In the genomic region with DNA sequence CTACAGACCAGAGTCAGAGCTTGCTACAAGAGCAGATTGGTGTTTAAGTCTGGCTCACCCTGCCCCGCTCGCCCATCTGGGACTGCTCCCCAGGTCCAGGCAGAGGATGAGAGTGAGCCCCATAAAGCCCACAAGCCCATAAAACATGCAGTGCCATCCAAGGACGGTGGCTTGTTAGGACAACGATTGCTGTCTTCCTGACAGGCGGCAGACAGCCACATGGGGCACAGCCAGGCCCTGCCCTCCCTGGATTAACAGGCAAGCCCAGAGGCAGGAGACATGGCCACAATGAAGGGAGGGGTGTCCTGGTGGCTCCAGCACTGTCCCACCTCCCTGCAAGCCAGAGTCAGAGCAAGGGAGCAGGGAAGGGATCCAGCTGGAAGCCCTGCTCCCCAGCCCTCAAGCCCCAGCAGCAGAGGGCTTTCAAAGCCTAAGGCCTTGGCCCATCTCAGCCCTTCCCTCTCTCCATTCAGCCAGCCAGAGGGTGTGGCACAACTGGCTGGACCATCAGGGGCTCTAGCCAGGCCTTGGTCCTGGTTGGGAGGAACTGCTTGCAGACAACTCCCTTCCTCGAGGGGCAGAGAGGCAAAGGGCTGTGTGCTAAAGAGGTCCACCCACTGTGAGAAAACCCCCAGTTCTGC, we compare ENCODE assay signal across 9 mouse cellular contexts. TPM values are rescaled to one million over a fixed set of nuclear protein-coding genes. Genes with fewer than 3 reads are reported as not detected.
DNase-seq lines count a peak whose midpoint lies in the region; ATAC-seq and TF ChIP-seq lines count a peak whose summit lies in the region.
"Had no signal": no experiment of that assay in that cellular context is flagged by ENCODE, and none has a peak within 500 bp of the region (broad histone marks: within the 10 kb centered on the region; RNA-seq: fewer than 3 reads in every experiment).

No protein-coding gene starts in this region.

- TF ChIP-seq CTCF in hindbrain, postnatal 0 days (IDR thresholded peaks at IDR 0.05; ENCODE audit: low read depth): no peak
- no peak for TF ChIP-seq CTCF in lung, embryonic 14.5 days (IDR thresholded peaks at IDR 0.05; ENCODE audit: low read depth)

- H3K4me1 ChIP-seq in hindbrain, postnatal 0 days (ENCODE audit: insufficient read depth, low read length): peaks cover 8% of the 10 kb centered on the region; the same call in 1 of the 2 replicates
- H3K4me1 ChIP-seq in hindbrain, embryonic 11.5 days (replicated peaks; ENCODE audit: control insufficient read depth, insufficient read depth, low read length): no peaks in the 10 kb centered on the region; the same call in 1 of the 2 replicates
- peaks cover 44% of the 10 kb centered on the region for H3K4me1 ChIP-seq in heart, embryonic 10.5 days
- H3K4me1 ChIP-seq in lung, embryonic 14.5 days (ENCODE audit: insufficient read depth): peaks cover 25% of the 10 kb centered on the region

- 50% methylated on average over 6 of the region's 6 CpGs for WGBS in hindbrain, postnatal 0 days
- 60% methylated on average over 6 of the region's 6 CpGs for WGBS in hindbrain, embryonic 11.5 days
- 60% methylated on average over 6 of the region's 6 CpGs for WGBS in heart, embryonic 10.5 days
- 67% methylated on average over 6 of the region's 6 CpGs for WGBS in lung, embryonic 14.5 days

- no peaks in the 10 kb centered on the region for H3K36me3 ChIP-seq in hindbrain, postnatal 0 days (ENCODE audit: insufficient read depth, low read length)
- H3K36me3 ChIP-seq in hindbrain, embryonic 11.5 days (ENCODE audit: control insufficient read depth, insufficient read depth, low read length): no peaks in the 10 kb centered on the region
- H3K36me3 ChIP-seq in heart, embryonic 10.5 days: no peaks in the 10 kb centered on the region
- no peaks in the 10 kb centered on the region for H3K36me3 ChIP-seq in lung, embryonic 14.5 days (ENCODE audit: insufficient read depth)

- H3K27me3 ChIP-seq in hindbrain, postnatal 0 days (ENCODE audit: insufficient read depth, low read length): no peaks in the 10 kb centered on the region
- no peaks in the 10 kb centered on the region for H3K27me3 ChIP-seq in hindbrain, embryonic 11.5 days (ENCODE audit: control insufficient read depth, insufficient read depth, low read length)
- H3K27me3 ChIP-seq in heart, embryonic 10.5 days (ENCODE audit: insufficient read depth, poor library complexity, severe bottlenecking): peaks cover 16% of the 10 kb centered on the region; the same call in 1 of the 2 replicates
- H3K27me3 ChIP-seq in lung, embryonic 14.5 days (ENCODE audit: insufficient read depth, low read length): no peaks in the 10 kb centered on the region

- H3K9ac ChIP-seq in hindbrain, postnatal 0 days (replicated peaks; ENCODE audit: low read length): no peak overlapping the region
- H3K9ac ChIP-seq in hindbrain, embryonic 11.5 days (ENCODE audit: low read depth, low read length): no peak overlapping the region
- H3K9ac ChIP-seq in lung, embryonic 14.5 days: 0 out of 2 replicates have a peak overlapping the region, but pooled peaks have one; percentile 0

- no peak overlapping the region for H3K27ac ChIP-seq in hindbrain, postnatal 0 days
- H3K27ac ChIP-seq in hindbrain, embryonic 11.5 days (ENCODE audit: low read depth, low read length): no peak overlapping the region
- peak overlapping the region; percentile 31 for H3K27ac ChIP-seq in heart, embryonic 10.5 days
- peak overlapping the region; percentile 77 for H3K27ac ChIP-seq in lung, embryonic 14.5 days (ENCODE audit: low read depth)

- ATAC-seq in hindbrain, postnatal 0 days: peak; percentile 67; the same call in 1 of the 2 replicates
- ATAC-seq in hindbrain, embryonic 11.5 days (ENCODE audit: low FRiP score): no peak
- ATAC-seq in lung, embryonic 14.5 days (ENCODE audit: insufficient read depth): no peak
- no peak for ATAC-seq in monocyte, adult 5-6 weeks (replicated peaks; ENCODE audit: insufficient number of reproducible peaks, low FRiP score, low TSS enrichment, poor library complexity, severe bottlenecking)

- H3K9me3 ChIP-seq in hindbrain, postnatal 0 days (ENCODE audit: low read length): no peaks in the 10 kb centered on the region
- no peaks in the 10 kb centered on the region for H3K9me3 ChIP-seq in hindbrain, embryonic 11.5 days (ENCODE audit: control insufficient read depth, low read length)
- no peaks in the 10 kb centered on the region for H3K9me3 ChIP-seq in heart, embryonic 10.5 days
- H3K9me3 ChIP-seq in lung, embryonic 14.5 days (ENCODE audit: low read depth, low read length): no peaks in the 10 kb centered on the region

- DNase-seq in hindbrain, postnatal 0 days (ENCODE audit: low spot score): no peak
- DNase-seq in hindbrain, embryonic 11.5 days (ENCODE audit: low spot score): no peak
- DNase-seq in adipocyte (ENCODE audit: low spot score): peak; percentile 72
- DNase-seq in heart, embryonic 10.5 days (ENCODE audit: low spot score): no peak
- DNase-seq in lung, embryonic 14.5 days: no peak
- no peak for DNase-seq in left cerebral cortex, postnatal 14 days (ENCODE audit: low spot score in 2 of 2)
- no peak for DNase-seq in thymus, postnatal 36 days

- no peak overlapping the region for H3K4me2 ChIP-seq in hindbrain, postnatal 0 days (ENCODE audit: low read depth, low read length)
- H3K4me2 ChIP-seq in hindbrain, embryonic 11.5 days (replicated peaks; ENCODE audit: low read depth, low read length): no peak overlapping the region
- no peak overlapping the region for H3K4me2 ChIP-seq in lung, embryonic 14.5 days

- intact Hi-C loops in left cerebral cortex, postnatal 14 days (cut with DNase I): loop anchor here (5.0 kb wide), 1 partner anchor 38 kb away; a partner anchor contains a TSS

- H3K4me3 ChIP-seq in hindbrain, postnatal 0 days (ENCODE audit: low read length): no peak overlapping the region
- no peak overlapping the region for H3K4me3 ChIP-seq in hindbrain, embryonic 11.5 days (ENCODE audit: low read depth, low read length)
- no peak overlapping the region for H3K4me3 ChIP-seq in heart, embryonic 10.5 days
- no peak overlapping the region for H3K4me3 ChIP-seq in lung, embryonic 14.5 days (ENCODE audit: low read depth, low read length)

RNA-seq across cellular contexts. Expression of a gene that starts 40.1 kb away (rescaled TPM):
- total RNA-seq in hindbrain, postnatal 0 days (2014; rRNA removed): 24.1 and 28.0 TPM in 2 replicates
- polyA plus RNA-seq in hindbrain, postnatal 0 days (2015; fragmentation: Nextera tagmentation; extraction: Ambion mirVana): 10.3 and 11.7 TPM in 2 replicates
- 16.1 and 17.3 TPM in 2 replicates for polyA plus RNA-seq in hindbrain, embryonic 11.5 days (2014; fragmentation: Nextera tagmentation; extraction: Ambion mirVana)
- polyA plus RNA-seq in heart, embryonic 10.5 days (2016; fragmentation: Nextera tagmentation; extraction: Ambion mirVana): 49.8 and 75.4 TPM in 2 replicates
- polyA plus RNA-seq in lung, embryonic 14.5 days (2014; fragmentation: Nextera tagmentation; extraction: Ambion mirVana): 87.9 and 95.2 TPM in 2 replicates
- total RNA-seq in monocyte, adult 5-6 weeks (2017): 1.9 to 2.9 TPM (median 2.0 TPM) in 3 replicates
- 10 to 100 TPM; 30.2 to 39.1 TPM for total RNA-seq in left cerebral cortex, postnatal 14 days (2021)

RNA-seq across cellular contexts. Expression of a gene that starts 41.2 kb away (rescaled TPM):
- total RNA-seq in hindbrain, postnatal 0 days (2014; rRNA removed): not detected in 2 replicates
- polyA plus RNA-seq in hindbrain, postnatal 0 days (2015; fragmentation: Nextera tagmentation; extraction: Ambion mirVana): 0.08 and 0.10 TPM in 2 replicates
- polyA plus RNA-seq in hindbrain, embryonic 11.5 days (2014; fragmentation: Nextera tagmentation; extraction: Ambion mirVana): 0.56 and 0.66 TPM in 2 replicates
- 0.16 and 0.23 TPM in 2 replicates for polyA plus RNA-seq in heart, embryonic 10.5 days (2016; fragmentation: Nextera tagmentation; extraction: Ambion mirVana)
- 0.26 and 0.39 TPM in 2 replicates for polyA plus RNA-seq in lung, embryonic 14.5 days (2014; fragmentation: Nextera tagmentation; extraction: Ambion mirVana)
- total RNA-seq in monocyte, adult 5-6 weeks (2017): 2.6 TPM in 1 of 3 replicates, not detected in the others
- total RNA-seq in left cerebral cortex, postnatal 14 days (2021): under 1 TPM in 1 of 2 experiments, not detected in 1; 0.17 TPM
- polyA plus RNA-seq: liver, embryonic 16.5 days had no signal

Comparison
In these comparisons a context has a peak if more than half of its experiments do, and no peak if none do; other contexts are left out.
1. H3K27ac ChIP-seq: peak in heart, embryonic 10.5 days (single experiment) and lung, embryonic 14.5 days (single experiment); none in hindbrain, postnatal 0 days (single experiment) and hindbrain, embryonic 11.5 days (single experiment).